Mouse (Mus musculus): ENCODE data around the gene Myo7a. TPM values are rescaled to one million over a fixed set of nuclear protein-coding genes. Genes with fewer than 3 reads are reported as not detected.

The Myo7a gene
- polyA plus RNA-seq, 1 experiment from 2014 or later = 8.4 TPM

GRCm38 (mm10) chr7:98158481-98158880 lies 39.2 kb upstream of the Myo7a start:
- peak; percentile 60 for ATAC-seq
- Histone ChIP-seq H3K4me2 (replicated peaks; ENCODE audit: low read depth, low read length) (no peak overlapping the region), H3K4me1 (ENCODE audit: insufficient read depth, low read depth, low read length) (peaks cover 29% of the 10 kb centered on the region), H3K4me3 (ENCODE audit: low read depth, low read length) (no peak overlapping the region), H3K9me3 (ENCODE audit: low read length) (no peaks in the 10 kb centered on the region), H3K36me3 (ENCODE audit: insufficient read depth, low read length) (no peaks in the 10 kb centered on the region), H3K9ac (replicated peaks; ENCODE audit: low read depth) (no peak overlapping the region), H3K27me3 (replicated peaks; ENCODE audit: insufficient read depth, low read length) (no peaks in the 10 kb centered on the region), H3K27ac (ENCODE audit: low read length) (no peak overlapping the region)
- DNase-seq (ENCODE audit: low spot score) = peak; percentile 80
- 28% methylated on average over 8 of the region's 8 CpGs for WGBS
- no peak for TF ChIP-seq CTCF (IDR thresholded peaks at IDR 0.05)
- TF ChIP-seq EP300 (IDR thresholded peaks at IDR 0.05) = peak; percentile 69

DNA sequence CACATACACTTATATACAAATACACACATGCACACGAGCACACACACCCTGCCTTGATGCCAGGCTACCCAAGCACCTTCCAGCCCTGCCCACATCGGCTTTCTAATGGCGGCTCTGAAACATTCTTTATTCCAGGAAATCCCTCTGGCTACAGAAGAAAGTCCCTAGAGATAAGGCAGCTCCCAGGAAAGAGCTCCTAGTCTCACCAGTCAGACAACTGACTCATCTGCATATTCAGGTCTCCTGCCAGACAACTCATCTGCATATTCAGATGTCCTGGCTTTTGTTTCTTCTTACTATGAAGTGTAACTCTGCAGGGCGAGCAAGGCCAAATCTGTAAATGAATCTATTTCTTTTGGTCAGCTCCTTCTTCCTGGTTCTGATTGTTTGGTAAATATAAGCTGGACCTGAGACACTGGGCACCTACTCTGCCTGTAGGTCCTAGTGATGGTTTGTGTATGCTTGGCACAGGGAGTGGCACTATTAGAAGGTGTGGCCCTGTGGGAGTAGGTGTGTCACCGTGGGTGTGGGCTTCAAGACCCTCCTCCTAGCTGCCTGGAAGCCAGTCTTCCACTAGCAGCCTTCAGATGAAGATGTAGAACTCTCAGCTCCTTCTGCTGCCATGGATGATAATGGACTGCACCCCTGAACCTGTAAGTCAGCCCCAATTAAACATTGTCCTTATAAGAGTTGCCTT lies 38.5 kb upstream of the Myo7a start:
- H3K36me3 ChIP-seq (ENCODE audit: insufficient read depth, low read length) = no peaks in the 10 kb centered on the region
- no peak overlapping the region for H3K9ac ChIP-seq (replicated peaks; ENCODE audit: low read depth)
- TF ChIP-seq EP300 (IDR thresholded peaks at IDR 0.05) = no peak
- ATAC-seq = no peak
- peaks cover 29% of the 10 kb centered on the region for H3K4me1 ChIP-seq (ENCODE audit: insufficient read depth, low read depth, low read length)
- no peaks in the 10 kb centered on the region for H3K9me3 ChIP-seq (ENCODE audit: low read length)
- H3K27ac ChIP-seq (ENCODE audit: low read length) = no peak overlapping the region
- no peaks in the 10 kb centered on the region for H3K27me3 ChIP-seq (replicated peaks; ENCODE audit: insufficient read depth, low read length)
- 37% methylated on average over 5 of the region's 5 CpGs for WGBS
- no peak overlapping the region for H3K4me2 ChIP-seq (replicated peaks; ENCODE audit: low read depth, low read length)
- DNase-seq (ENCODE audit: low spot score) = no peak
- H3K4me3 ChIP-seq (ENCODE audit: low read depth, low read length) = no peak overlapping the region

GRCm38 (mm10) chr7:98156280-98156665 lies 36.9 kb upstream of the Myo7a start:
- ATAC-seq (no peak), DNase-seq (ENCODE audit: low spot score) (no peak)
- no peaks in the 10 kb centered on the region for H3K9me3 ChIP-seq (ENCODE audit: low read length)
- H3K4me1 ChIP-seq (ENCODE audit: insufficient read depth, low read depth, low read length) = peaks cover 20% of the 10 kb centered on the region
- H3K27me3 ChIP-seq (replicated peaks; ENCODE audit: insufficient read depth, low read length) = no peaks in the 10 kb centered on the region
- H3K36me3 ChIP-seq (ENCODE audit: insufficient read depth, low read length) = no peaks in the 10 kb centered on the region
- WGBS = 55% methylated on average over 2 of the region's 3 CpGs
- no peak overlapping the region for H3K4me3 ChIP-seq (ENCODE audit: low read depth, low read length)
- TF ChIP-seq EP300 (IDR thresholded peaks at IDR 0.05) = no peak
- TF ChIP-seq CTCF (IDR thresholded peaks at IDR 0.05) = no peak
- peak overlapping the region; percentile 62 for H3K27ac ChIP-seq (ENCODE audit: low read length)
- no peak overlapping the region for H3K4me2 ChIP-seq (replicated peaks; ENCODE audit: low read depth, low read length)
- no peak overlapping the region for H3K9ac ChIP-seq (replicated peaks; ENCODE audit: low read depth)

DNA sequence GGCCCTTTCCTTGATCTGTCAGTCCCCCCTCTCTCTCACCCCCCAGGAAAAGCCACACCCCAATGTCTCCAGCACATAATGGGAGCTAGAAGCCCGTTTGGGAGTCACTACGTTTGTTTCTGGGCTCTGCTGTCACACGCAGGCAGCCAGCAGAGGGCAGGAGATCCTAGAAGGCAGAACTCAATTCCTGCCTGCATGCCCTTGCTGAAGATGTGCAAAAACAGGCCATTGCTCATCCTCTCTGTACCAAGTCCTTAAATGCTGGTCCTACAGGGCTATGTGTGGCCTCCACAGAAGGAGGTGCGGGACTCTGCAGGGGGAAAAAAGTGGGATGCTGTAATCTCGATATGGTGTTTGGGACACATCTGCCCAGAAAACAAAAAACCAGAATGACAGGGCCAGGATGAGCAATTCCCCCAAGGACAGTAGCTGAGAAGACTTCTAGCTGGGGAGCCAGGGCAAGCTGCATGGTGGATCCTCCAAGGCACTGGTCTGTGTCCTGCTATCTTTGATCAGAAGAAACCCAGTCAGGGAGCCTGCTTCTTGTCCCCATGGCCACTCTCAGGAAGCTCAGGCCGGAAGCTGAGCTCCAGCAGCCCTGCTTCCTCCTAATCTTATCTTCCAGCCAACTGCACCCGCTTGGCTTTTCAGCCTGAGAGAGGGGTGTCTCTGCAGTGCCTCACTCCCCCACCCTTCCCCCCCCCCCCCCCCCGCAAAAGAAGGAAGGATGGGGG lies 36.4 kb upstream of the Myo7a start:
- H3K9me3 ChIP-seq (ENCODE audit: low read length) = no peaks in the 10 kb centered on the region
- TF ChIP-seq CTCF (IDR thresholded peaks at IDR 0.05) (peak; percentile 95), EP300 (IDR thresholded peaks at IDR 0.05) (0 out of 2 replicates have a peak, but pooled peaks have one; percentile 29)
- ATAC-seq (peak; percentile 72), DNase-seq (ENCODE audit: low spot score) (peak; percentile 81)
- H3K27ac ChIP-seq (ENCODE audit: low read length) = no peak overlapping the region
- H3K9ac ChIP-seq (replicated peaks; ENCODE audit: low read depth) = no peak overlapping the region
- H3K4me3 ChIP-seq (ENCODE audit: low read depth, low read length) = no peak overlapping the region
- 23% methylated on average over 7 of the region's 8 CpGs for WGBS
- peaks cover 16% of the 10 kb centered on the region; the same call in 1 of the 2 replicates for H3K4me1 ChIP-seq (ENCODE audit: insufficient read depth, low read depth, low read length)
- no peak overlapping the region for H3K4me2 ChIP-seq (replicated peaks; ENCODE audit: low read depth, low read length)
- no peaks in the 10 kb centered on the region for H3K36me3 ChIP-seq (ENCODE audit: insufficient read depth, low read length)
- H3K27me3 ChIP-seq (replicated peaks; ENCODE audit: insufficient read depth, low read length) = no peaks in the 10 kb centered on the region

DNA sequence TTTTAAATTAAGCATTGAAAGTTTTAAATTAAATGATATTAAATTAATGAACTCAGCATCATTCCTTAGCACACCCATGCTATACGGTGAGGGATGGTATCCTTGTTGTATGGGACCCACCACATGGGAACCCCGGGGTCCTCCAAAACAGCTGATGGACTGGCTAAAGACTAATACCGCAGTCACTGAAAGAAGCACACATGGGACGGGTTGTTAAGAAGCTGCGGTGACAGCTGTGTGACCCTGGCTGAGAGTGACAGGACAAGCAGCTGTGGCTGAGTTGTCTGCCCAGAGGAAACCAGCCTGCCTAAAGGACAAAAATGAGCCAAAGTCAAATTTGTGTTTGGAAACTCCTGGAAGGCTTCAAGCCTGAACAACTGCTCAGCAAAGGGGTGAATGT lies 34.6 kb upstream of the Myo7a start:
- no peak for DNase-seq (ENCODE audit: low spot score)
- H3K4me3 ChIP-seq (ENCODE audit: low read depth, low read length) = no peak overlapping the region
- H3K27ac ChIP-seq (ENCODE audit: low read length) = no peak overlapping the region
- H3K27me3 ChIP-seq (replicated peaks; ENCODE audit: insufficient read depth, low read length) = no peaks in the 10 kb centered on the region
- no peaks in the 10 kb centered on the region for H3K36me3 ChIP-seq (ENCODE audit: insufficient read depth, low read length)
- no peak overlapping the region for H3K9ac ChIP-seq (replicated peaks; ENCODE audit: low read depth)
- H3K9me3 ChIP-seq (ENCODE audit: low read length) = no peaks in the 10 kb centered on the region
- H3K4me2 ChIP-seq (replicated peaks; ENCODE audit: low read depth, low read length) = no peak overlapping the region
- no peak for TF ChIP-seq EP300 (IDR thresholded peaks at IDR 0.05)
- TF ChIP-seq CTCF (IDR thresholded peaks at IDR 0.05) = no peak
- 67% methylated on average over 5 of the region's 5 CpGs for WGBS
- no peak for ATAC-seq
- H3K4me1 ChIP-seq (ENCODE audit: insufficient read depth, low read depth, low read length) = peaks cover 4% of the 10 kb centered on the region; the same call in 1 of the 2 replicates

GRCm38 (mm10) chr7:98153345-98153744 lies 34.0 kb upstream of the Myo7a start:
- Histone ChIP-seq H3K4me2 (replicated peaks; ENCODE audit: low read depth, low read length) (no peak overlapping the region), H3K36me3 (ENCODE audit: insufficient read depth, low read length) (no peaks in the 10 kb centered on the region), H3K27ac (ENCODE audit: low read length) (no peak overlapping the region), H3K4me3 (ENCODE audit: low read depth, low read length) (no peak overlapping the region), H3K9ac (replicated peaks; ENCODE audit: low read depth) (no peak overlapping the region), H3K27me3 (replicated peaks; ENCODE audit: insufficient read depth, low read length) (no peaks in the 10 kb centered on the region), H3K4me1 (ENCODE audit: insufficient read depth, low read depth, low read length) (0 out of 2 replicates have a peak, but pooled peaks cover 4% of the 10 kb centered on the region), H3K9me3 (ENCODE audit: low read length) (no peaks in the 10 kb centered on the region)
- TF ChIP-seq CTCF (IDR thresholded peaks at IDR 0.05) (peak; percentile 40), EP300 (IDR thresholded peaks at IDR 0.05) (no peak)
- WGBS = 51% methylated on average over 3 of the region's 3 CpGs
- ATAC-seq = no peak
- DNase-seq (ENCODE audit: low spot score) = no peak

Data from lung, postnatal 0 days (tissue).